Mouse (Mus musculus) hindlimb bud, embryonic 11.5 days (tissue): ENCODE measurements around the gene 4632433K11Rik.
"Not testable (repeated sequence)": the region's sequence is repeated elsewhere in the genome, so short reads cannot be mapped to it uniquely, and the experiment has no call there.

ENCODE experiments used
- DNase-seq: peaks from one replicate; pipeline ENCODE4 v3.0.0-alpha.2; 2012; ENCODE audit warnings: low read depth, low spot score; ENCODE audit errors: extremely low spot score

Gene 4632433K11Rik

GRCm38 (mm10) chr7:5019576-5019975 is 14.3 kb upstream of the 4632433K11Rik start:
- DNase-seq, result not testable (repeated sequence)

- DNase-seq, result peak; percentile 94
These were observed 13.8 kb upstream of the 4632433K11Rik start, which contains the start of the genes Zfp865 and Ccdc106 for GRCm38 (mm10) chr7:5020000-5020681. Gene Zfp865, plus strand, starts transcription at chr7:5020376. Gene Ccdc106, plus strand, starts transcription at chr7:5020553.

GRCm38 (mm10) chr7:5020685-5021084 is 13.2 kb upstream of the 4632433K11Rik start:
- no peak for DNase-seq

- no peak for DNase-seq
These were observed 12.7 kb upstream of the 4632433K11Rik start for GRCm38 (mm10) chr7:5021197-5021596.

GRCm38 (mm10) chr7:5029543-5029942 is 4.4 kb upstream of the 4632433K11Rik start:
- DNase-seq, result no peak

- no peak for DNase-seq
These were observed 4.0 kb upstream of the 4632433K11Rik start for GRCm38 (mm10) chr7:5029946-5030345.

GRCm38 (mm10) chr7:5030554-5031275 is 3.2 kb upstream of the 4632433K11Rik start:
- no peak for DNase-seq

- DNase-seq, result no peak
These were observed 2.4 kb upstream of the 4632433K11Rik start for GRCm38 (mm10) chr7:5031496-5031895.

- DNase-seq, result no peak
These were observed 1.7 kb downstream of the 4632433K11Rik start for GRCm38 (mm10) chr7:5035628-5036027.

GRCm38 (mm10) chr7:5036136-5036535 is 2.2 kb downstream of the 4632433K11Rik start:
- DNase-seq, result no peak

- DNase-seq, result no peak
These were observed 3.1 kb downstream of the 4632433K11Rik start for GRCm38 (mm10) chr7:5037026-5037425.

GRCm38 (mm10) chr7:5037467-5037866 is 3.5 kb downstream of the 4632433K11Rik start:
- DNase-seq, result no peak

- no peak for DNase-seq
These were observed 4.3 kb downstream of the 4632433K11Rik start, which contains the start of gene Zfp784 for GRCm38 (mm10) chr7:5038109-5038732. Gene Zfp784, minus strand, starts transcription at chr7:5038446.

- no peak for DNase-seq
These were observed 5.0 kb downstream of the 4632433K11Rik start for GRCm38 (mm10) chr7:5038940-5039339.

- DNase-seq, result no peak
These were observed 11.1 kb downstream of the 4632433K11Rik start for GRCm38 (mm10) chr7:5044981-5045380.

GRCm38 (mm10) chr7:5046112-5046511 is 12.2 kb downstream of the 4632433K11Rik start:
- DNase-seq, result no peak

GRCm38 (mm10) chr7:5047313-5047712 is 13.4 kb downstream of the 4632433K11Rik start:
- DNase-seq, result no peak

GRCm38 (mm10) chr7:5051193-5052192 is 17.6 kb downstream of the 4632433K11Rik start, which contains the start of gene Zfp580:
Gene Zfp580, plus strand, starts transcription at chr7:5051538.
- DNase-seq, result no peak

GRCm38 (mm10) chr7:5052438-5052837 is 18.5 kb downstream of the 4632433K11Rik start:
- DNase-seq, result no peak

- no peak for DNase-seq
These were observed 19.0 kb downstream of the 4632433K11Rik start for GRCm38 (mm10) chr7:5052931-5053343.
